In genomic region chr5:118204675-118205440, GRCm38 (mm10) we compare ENCODE assay signal across 15 mouse cellular contexts. TPM values are rescaled to one million over a fixed set of nuclear protein-coding genes. Genes with fewer than 3 reads are reported as not detected.
A peak's percentile ranks its signal among the peaks of the same experiment; 100 is the strongest.
DNase-seq lines count a peak whose midpoint lies in the region; TF ChIP-seq lines count a peak whose summit lies in the region.
"Had no signal": no experiment of that assay in that cellular context is flagged by ENCODE, and none has a peak within 500 bp of the region (broad histone marks: within the 10 kb centered on the region; RNA-seq: fewer than 3 reads in every experiment).

No protein-coding gene starts in this region.

- 61% methylated on average over 16 of the region's 16 CpGs for WGBS in lung, adult 2 months

- no peak for TF ChIP-seq POLR2A in lung, adult 2 months (IDR thresholded peaks at IDR 0.05; ENCODE audit: borderline replicate concordance, extremely low read depth, low read depth, low read length)

- peak; percentile 39 for DNase-seq in adrenal gland, postnatal 14 days
- DNase-seq in adrenal gland, adult 18-20 months (ENCODE audit: low spot score in 2 of 2), result no peak
- peak; percentile 20 for DNase-seq in NIH3T3 (ENCODE audit: low read depth)
- DNase-seq in kidney, adult 11 months, result peak; percentile 4
- peak; percentile 58 for DNase-seq in kidney, postnatal 14 days
- no peak for DNase-seq in lung, postnatal 36 days
- no peak for DNase-seq in lung, adult 2 months
- no peak for DNase-seq in retina, postnatal 1 day
- DNase-seq: cerebellum, adult 9-10 months; gastrocnemius, postnatal 36 days; heart, postnatal 4 days; right cerebral cortex, postnatal 25 days had no signal

- no peak for TF ChIP-seq CTCF in lung, adult 2 months (IDR thresholded peaks at IDR 0.05; ENCODE audit: insufficient read depth, low read length)

- no peaks in the 10 kb centered on the region for H3K4me1 ChIP-seq in lung, adult 2 months (ENCODE audit: control insufficient read depth, insufficient read depth, low read length)
- H3K4me1 ChIP-seq: heart, embryonic 12.5 days; megakaryocyte, embryonic 14.5 days had no signal

- no peak overlapping the region for H3K4me3 ChIP-seq in lung, adult 2 months (replicated peaks; ENCODE audit: extremely low read depth, low read depth, low read length)
- H3K4me3 ChIP-seq: embryonic facial prominence, embryonic 12.5 days; heart, embryonic 12.5 days; megakaryocyte, embryonic 14.5 days had no signal

RNA-seq across cellular contexts. Expression of gene Rnft2, which starts 40.1 kb away (rescaled TPM):
- total RNA-seq in adrenal gland, postnatal 14 days (2021), result 3.1 and 3.9 TPM in 2 replicates
- total RNA-seq in adrenal gland, adult 18-20 months (2021), result 1 to 10 TPM; 3.1 to 5.3 TPM
- 2.5 and 3.3 TPM in 2 replicates for polyA plus RNA-seq in lung, adult 2 months (2012; rRNA removed)

RNA-seq across cellular contexts. Expression of gene 2410131K14Rik, which starts 40.2 kb away (rescaled TPM):
- 7.6 and 8.7 TPM in 2 replicates for total RNA-seq in adrenal gland, postnatal 14 days (2021)
- total RNA-seq in adrenal gland, adult 18-20 months (2021), result 1 to 10 TPM; 6.3 to 9.0 TPM
- 5.4 and 7.4 TPM in 2 replicates for polyA plus RNA-seq in lung, adult 2 months (2012; rRNA removed)

RNA-seq across cellular contexts. Expression of gene Hrk, which starts 40.4 kb away (rescaled TPM):
- total RNA-seq in adrenal gland, postnatal 14 days (2021), result 0.22 and 0.71 TPM in 2 replicates
- under 1 TPM in 1 of 2 experiments, not detected in 1; 0.06 TPM for total RNA-seq in adrenal gland, adult 18-20 months (2021)
- 0.50 TPM in 1 of 2 replicates, not detected in the other for polyA plus RNA-seq in lung, adult 2 months (2012; rRNA removed)

RNA-seq across cellular contexts. Expression of gene Fbxw8, which starts 49.6 kb away (rescaled TPM):
- total RNA-seq in adrenal gland, postnatal 14 days (2021), result 49.7 and 56.2 TPM in 2 replicates
- total RNA-seq in adrenal gland, adult 18-20 months (2021), result 10 to 100 TPM; 47.3 to 51.4 TPM
- 72.7 and 79.1 TPM in 2 replicates for polyA plus RNA-seq in lung, adult 2 months (2012; rRNA removed)

Comparison
In these comparisons a context has a peak if more than half of its experiments do, and no peak if none do; other contexts are left out.
1. DNase-seq: peak in adrenal gland, postnatal 14 days (single experiment), NIH3T3 (single experiment), kidney, adult 11 months (single experiment) and kidney, postnatal 14 days (single experiment); none in adrenal gland, adult 18-20 months (0 of 2), lung, postnatal 36 days (single experiment), lung, adult 2 months (single experiment) and retina, postnatal 1 day (single experiment).